In genomic region chr3:32510375-32511190, GRCm38 (mm10) we compare ENCODE assay signal across 8 mouse cellular contexts. TPM values are rescaled to one million over a fixed set of nuclear protein-coding genes. Genes with fewer than 3 reads are reported as not detected.
DNase-seq lines count a peak whose midpoint lies in the region; ATAC-seq and TF ChIP-seq lines count a peak whose summit lies in the region.

No protein-coding gene starts in this region.

- peak; percentile 98 for DNase-seq in gastrocnemius, postnatal 10 days
- peak; percentile 87 to 96 for DNase-seq in left cerebral cortex, postnatal 10 days (ENCODE audit: extremely low spot score in 1 of 2, low spot score in 2 of 2)
- peak; percentile 90 for DNase-seq in right cerebral cortex, postnatal 25 days
- DNase-seq in urinary bladder, postnatal 4 days (ENCODE audit: low spot score in 2 of 2) = peak; percentile 96 to 97

- intact Hi-C loops in left cerebral cortex, postnatal 10 days (cut with DNase I) = loop anchor here (10.0 kb wide), 1 partner anchor 116 kb away; the partner anchor contains the start of gene Pik3ca

- H3K27ac ChIP-seq in cortical plate, adult 2 months (ENCODE audit: insufficient read depth, low read length) = peak overlapping the region; percentile 68

- ATAC-seq in activated CD4-positive, CD25-positive, alpha-beta regulatory T cell, adult 4 months = peak; percentile 70
- ATAC-seq in inflammation-experienced regulatory T-cells, adult 6 months = peak; percentile 76
- ATAC-seq in megakaryocyte-erythroid progenitor cell, adult 5-6 weeks (replicated peaks; ENCODE audit: low FRiP score, low TSS enrichment, poor library complexity, severe bottlenecking) = peak; percentile 72

- TF ChIP-seq CTCF in cortical plate, adult 2 months (IDR thresholded peaks at IDR 0.05; ENCODE audit: extremely low read depth, insufficient read depth, low read length) = peak; percentile 54

- peaks cover 9% of the 10 kb centered on the region for H3K4me1 ChIP-seq in cortical plate, adult 2 months (ENCODE audit: control insufficient read depth, insufficient read depth, low read length)

- peak overlapping the region; percentile 59 for H3K4me3 ChIP-seq in cortical plate, adult 2 months (ENCODE audit: insufficient read depth, low read length)

- peak; percentile 29; the same call in 1 of the 2 replicates for TF ChIP-seq POLR2A in cortical plate, adult 2 months (IDR thresholded peaks at IDR 0.05; ENCODE audit: extremely low read depth, insufficient read depth, low read length)

RNA-seq across cellular contexts. Expression of gene Zfp639, which starts 0.5 kb away (rescaled TPM):
- 10 to 100 TPM; 24.1 to 26.4 TPM for polyA plus RNA-seq in activated CD4-positive, CD25-positive, alpha-beta regulatory T cell, adult 4 months (2017; shearing (Covaris generic))
- polyA plus RNA-seq in cortical plate, adult 2 months (2012; rRNA removed) = 52.0 and 52.8 TPM in 2 replicates
- total RNA-seq in gastrocnemius, postnatal 10 days (2021) = 10 to 100 TPM; 22.8 to 27.1 TPM
- 10 to 100 TPM; 26.7 to 28.3 (median 28.1) TPM for polyA plus RNA-seq in inflammation-experienced regulatory T-cells, adult 6 months (2017; shearing (Covaris generic))
- 10 to 100 TPM; 41.9 to 42.9 TPM for total RNA-seq in left cerebral cortex, postnatal 10 days (2021)
- 90.2 and 120 TPM in 2 replicates for total RNA-seq in megakaryocyte-erythroid progenitor cell, adult 5-6 weeks (2014; fragmentation: Nextera tagmentation)
- total RNA-seq in megakaryocyte-erythroid progenitor cell, adult 5-6 weeks (2017) = 76.0 and 95.7 TPM in 2 replicates

RNA-seq across cellular contexts. Expression of gene Kcnmb3, which starts 18.6 kb away (rescaled TPM):
- polyA plus RNA-seq in activated CD4-positive, CD25-positive, alpha-beta regulatory T cell, adult 4 months (2017; shearing (Covaris generic)) = under 1 TPM; 0.46 to 0.52 TPM
- polyA plus RNA-seq in cortical plate, adult 2 months (2012; rRNA removed) = not detected in 2 replicates
- total RNA-seq in gastrocnemius, postnatal 10 days (2021) = under 1 TPM in 1 of 2 experiments, not detected in 1; 0.25 TPM
- 1 to 10 TPM in 1 of 3 experiments, under 1 TPM in 2; 0.33 to 1.2 (median 0.85) TPM for polyA plus RNA-seq in inflammation-experienced regulatory T-cells, adult 6 months (2017; shearing (Covaris generic))
- total RNA-seq in left cerebral cortex, postnatal 10 days (2021) = under 1 TPM in 1 of 2 experiments, not detected in 1; 0.61 TPM
- not detected in 2 replicates for total RNA-seq in megakaryocyte-erythroid progenitor cell, adult 5-6 weeks (2014; fragmentation: Nextera tagmentation)
- total RNA-seq in megakaryocyte-erythroid progenitor cell, adult 5-6 weeks (2017) = not detected in 2 replicates

RNA-seq across cellular contexts. Expression of gene Mfn1, which starts 18.7 kb away (rescaled TPM):
- 1 to 10 TPM; 6.1 to 9.9 TPM for polyA plus RNA-seq in activated CD4-positive, CD25-positive, alpha-beta regulatory T cell, adult 4 months (2017; shearing (Covaris generic))
- 101 and 106 TPM in 2 replicates for polyA plus RNA-seq in cortical plate, adult 2 months (2012; rRNA removed)
- total RNA-seq in gastrocnemius, postnatal 10 days (2021) = 100 to 1,000 TPM in 1 of 2 experiments, 10 to 100 TPM in 1; 99.2 to 103 TPM
- polyA plus RNA-seq in inflammation-experienced regulatory T-cells, adult 6 months (2017; shearing (Covaris generic)) = 10 to 100 TPM; 10.9 to 15.6 (median 13.2) TPM
- total RNA-seq in left cerebral cortex, postnatal 10 days (2021) = 100 to 1,000 TPM; 107 to 109 TPM
- total RNA-seq in megakaryocyte-erythroid progenitor cell, adult 5-6 weeks (2014; fragmentation: Nextera tagmentation) = 35.6 and 84.0 TPM in 2 replicates
- total RNA-seq in megakaryocyte-erythroid progenitor cell, adult 5-6 weeks (2017) = 55.0 and 79.6 TPM in 2 replicates

Comparison
In these comparisons a context has a peak if more than half of its experiments do, and no peak if none do; other contexts are left out.
1. Peak in every context shown above with its lines: DNase-seq, ATAC-seq, H3K4me3 ChIP-seq and H3K27ac ChIP-seq.